In the genomic region with DNA sequence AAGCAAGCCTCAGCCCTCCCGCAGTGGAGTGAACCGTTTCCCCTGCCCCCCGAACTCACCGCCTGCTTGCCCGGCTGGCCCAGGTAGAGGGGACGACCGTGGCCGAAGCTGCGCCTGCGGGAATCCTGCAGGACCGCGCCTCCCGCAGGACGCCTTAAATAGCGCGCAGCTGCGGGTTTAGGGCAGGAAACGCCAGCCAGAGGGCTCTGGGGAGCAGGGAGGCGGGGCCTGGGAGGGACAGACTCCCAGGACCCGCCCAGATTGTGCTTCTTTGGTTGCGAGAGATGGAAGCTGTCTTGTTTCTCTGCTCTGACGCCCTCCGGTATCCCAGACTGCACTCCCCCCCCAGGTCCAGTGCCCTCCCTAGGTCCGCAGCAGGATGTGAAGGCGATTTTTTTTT, we compare ENCODE assay signal across 8 mouse cellular contexts. TPM values are rescaled to one million over a fixed set of nuclear protein-coding genes. Genes with fewer than 3 reads are reported as not detected.
DNase-seq lines count a peak whose midpoint lies in the region; ATAC-seq lines count a peak whose summit lies in the region.

A gene (minus strand): TSS at position 179 of the 400 bp plus-strand sequence.

- DNase-seq in cerebellum, postnatal 14 days: peak; percentile 71 to 72
- peak; percentile 70 for DNase-seq in gastrocnemius, adult 18-20 months (ENCODE audit: low spot score)
- peak; percentile 17 for DNase-seq in left cerebral cortex, adult 11 months (ENCODE audit: low spot score)
- DNase-seq in lung, postnatal 36 days: peak; percentile 93
- peak; percentile 71 for DNase-seq in right cerebral cortex, adult 18-20 months
- peak; percentile 48 to 77 for DNase-seq in urinary bladder, postnatal 36 days (ENCODE audit: low spot score in 2 of 2)

- no peaks in the 10 kb centered on the region for H3K9me3 ChIP-seq in hindbrain, embryonic 13.5 days

- H3K27ac ChIP-seq in hindbrain, embryonic 13.5 days: no peak within 1 kb of the TSS

- H3K27me3 ChIP-seq in hindbrain, embryonic 13.5 days: peaks cover 26% of the 10 kb centered on the region

- peaks cover 24% of the 10 kb centered on the region for H3K4me1 ChIP-seq in hindbrain, embryonic 13.5 days (replicated peaks)

- H3K36me3 ChIP-seq in hindbrain, embryonic 13.5 days: no peaks in the 10 kb centered on the region

- under 1% methylated on average over 25 of the region's 25 CpGs for WGBS in hindbrain, embryonic 13.5 days

- H3K4me3 ChIP-seq in hindbrain, embryonic 13.5 days: peak within 1 kb of the TSS; percentile 52

- ATAC-seq in activated CD4-positive, CD25-positive, alpha-beta regulatory T cell, adult 4 months: peak; percentile 49
- peak; percentile 82 for ATAC-seq in hindbrain, embryonic 13.5 days (ENCODE audit: low FRiP score)

- H3K9ac ChIP-seq in hindbrain, embryonic 13.5 days: peak within 1 kb of the TSS; percentile 74

- peak within 1 kb of the TSS; percentile 77 for H3K4me2 ChIP-seq in hindbrain, embryonic 13.5 days

RNA-seq across cellular contexts. Expression of the gene that starts here (rescaled TPM):
- polyA plus RNA-seq in activated CD4-positive, CD25-positive, alpha-beta regulatory T cell, adult 4 months (2017; shearing (Covaris generic)): not detected
- 1 to 10 TPM; 2.3 to 2.5 TPM for total RNA-seq in gastrocnemius, adult 18-20 months (2021)
- polyA plus RNA-seq in hindbrain, embryonic 13.5 days (2015; fragmentation: Nextera tagmentation; extraction: Ambion mirVana): 20.6 and 23.4 TPM in 2 replicates

Comparison
In these comparisons a context has a peak if more than half of its experiments do, and no peak if none do; other contexts are left out.
1. RNA of the gene that starts here (polyA plus RNA-seq): 20.6 to 23.4 TPM in hindbrain, embryonic 13.5 days; not detected in activated CD4-positive, CD25-positive, alpha-beta regulatory T cell, adult 4 months; every median in the first group is over 10 times any median in the second.
2. Peak in ATAC-seq in activated CD4-positive, CD25-positive, alpha-beta regulatory T cell, adult 4 months; RNA of the gene not detected or under 1 TPM.
3. DNase-seq: peak in every context shown above with its lines; median percentile 93 in lung, postnatal 36 days; 72 in cerebellum, postnatal 14 days; 71 in right cerebral cortex, adult 18-20 months; 70 in gastrocnemius, adult 18-20 months; 62 in urinary bladder, postnatal 36 days; 17 in left cerebral cortex, adult 11 months.